Mouse (Mus musculus): ENCODE measurements around the gene Ackr3. TPM values are rescaled to one million over a fixed set of nuclear protein-coding genes. Genes with fewer than 3 reads are reported as not detected.

Gene Ackr3
- total RNA-seq, 1 experiment from 2014 or later, result not detected

DNA sequence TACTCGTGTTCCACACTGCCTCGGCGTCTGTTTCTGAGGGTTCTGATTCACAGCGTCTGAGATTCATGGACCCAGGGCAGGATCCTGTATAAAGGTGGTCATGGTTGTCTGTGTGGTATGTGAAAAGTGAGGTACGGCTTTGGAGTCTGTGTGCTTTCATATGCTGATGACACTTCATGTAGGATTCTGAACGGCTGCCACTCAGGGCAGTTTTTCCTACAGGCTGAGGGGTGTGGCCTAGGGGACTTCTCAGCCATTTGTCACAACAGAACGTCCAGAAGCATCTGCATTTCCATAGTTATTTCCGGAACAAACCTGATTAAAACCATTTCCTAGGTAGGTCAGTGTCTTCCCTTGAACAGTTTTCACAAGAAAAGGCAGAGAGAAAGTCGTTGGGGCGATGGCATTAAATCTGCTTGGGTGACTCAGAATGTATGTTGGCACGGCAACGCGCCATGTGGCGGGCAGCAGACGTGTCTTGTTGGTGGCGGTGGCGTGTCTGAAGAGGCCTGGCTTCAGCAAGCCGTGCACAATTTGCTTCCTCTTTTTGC, 18.1 kb downstream of the Ackr3 start:
- ATAC-seq (replicated peaks; ENCODE audit: insufficient number of reproducible peaks, low FRiP score, low TSS enrichment, poor library complexity, severe bottlenecking), result no peak

- no peak for ATAC-seq (replicated peaks; ENCODE audit: insufficient number of reproducible peaks, low FRiP score, low TSS enrichment, poor library complexity, severe bottlenecking)
Measured at GRCm38 (mm10) chr1:90222427-90222901, 18.7 kb downstream of the Ackr3 start.

DNA sequence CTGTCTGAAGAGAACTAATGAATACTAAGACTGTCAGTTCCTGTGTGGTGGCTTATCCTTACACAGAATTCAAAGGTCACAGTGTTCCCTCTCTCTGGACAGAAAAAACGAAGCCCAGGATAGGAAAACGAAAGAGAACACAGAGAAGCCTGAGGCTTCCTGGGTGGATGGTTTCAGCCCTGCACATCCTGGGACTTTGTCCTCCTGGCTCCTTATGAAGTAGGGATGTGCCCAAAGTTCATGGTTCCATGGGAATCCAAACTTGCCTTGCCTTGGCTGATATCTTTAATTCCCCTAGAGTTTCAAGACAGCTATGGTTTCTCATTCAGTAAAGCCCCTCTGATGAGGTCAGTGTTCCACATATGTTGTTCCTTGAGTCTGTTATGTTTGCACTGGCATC, 19.2 kb downstream of the Ackr3 start:
- no peak for ATAC-seq (replicated peaks; ENCODE audit: insufficient number of reproducible peaks, low FRiP score, low TSS enrichment, poor library complexity, severe bottlenecking)

- ATAC-seq (replicated peaks; ENCODE audit: insufficient number of reproducible peaks, low FRiP score, low TSS enrichment, poor library complexity, severe bottlenecking), result no peak
Measured at GRCm38 (mm10) chr1:90225603-90226254, 21.9 kb downstream of the Ackr3 start.

DNA sequence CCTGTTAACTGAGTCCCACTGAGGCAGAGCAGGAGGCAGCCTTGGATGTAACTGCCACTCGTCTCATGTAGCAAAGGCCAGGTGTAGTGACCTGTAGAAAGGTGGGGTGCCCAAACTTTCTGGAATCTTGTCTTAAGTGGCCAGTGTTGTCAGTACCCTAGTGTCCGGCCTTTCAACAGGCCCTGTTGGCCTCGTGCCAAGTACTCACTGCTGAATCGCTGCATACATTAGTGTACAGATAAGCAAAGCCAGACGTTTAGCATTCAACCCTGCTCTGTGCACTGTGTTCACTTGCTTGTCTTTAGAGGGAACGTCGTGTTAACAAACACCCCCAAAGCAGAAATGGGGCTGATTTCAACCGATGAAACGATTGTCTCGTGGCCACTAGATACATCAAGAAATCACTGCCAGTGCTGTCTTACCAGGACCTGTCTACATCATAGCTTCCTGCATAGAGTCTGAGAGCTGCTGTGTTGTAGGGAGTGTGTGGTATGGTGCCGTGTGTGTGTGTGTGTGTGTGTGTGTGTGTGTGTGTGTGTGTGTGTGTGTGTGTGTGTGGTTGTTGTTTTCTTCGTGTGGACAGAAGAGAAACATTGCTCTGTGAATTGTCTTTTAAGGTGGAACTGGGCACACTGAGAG, 24.0 kb downstream of the Ackr3 start:
- no peak for ATAC-seq (replicated peaks; ENCODE audit: insufficient number of reproducible peaks, low FRiP score, low TSS enrichment, poor library complexity, severe bottlenecking)

DNA sequence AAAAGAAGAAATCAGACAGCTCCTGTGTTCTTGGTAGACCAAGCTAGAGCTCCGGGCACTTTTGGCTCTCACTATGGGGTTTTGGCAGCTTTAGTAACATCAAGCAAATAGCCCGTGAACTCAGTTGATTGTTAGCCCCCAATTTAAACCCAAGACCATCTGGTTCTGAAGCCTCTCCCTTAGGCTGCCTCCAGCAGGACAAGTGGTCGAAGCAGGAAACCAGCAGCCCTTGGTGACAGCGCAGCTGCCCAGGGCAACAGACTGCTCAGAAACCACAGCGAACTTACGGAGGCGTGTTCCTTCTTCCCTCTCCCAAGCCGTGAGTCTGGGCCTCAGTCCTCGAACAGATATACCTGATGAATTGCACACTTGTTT, 24.5 kb downstream of the Ackr3 start:
- no peak for ATAC-seq (replicated peaks; ENCODE audit: insufficient number of reproducible peaks, low FRiP score, low TSS enrichment, poor library complexity, severe bottlenecking)

DNA sequence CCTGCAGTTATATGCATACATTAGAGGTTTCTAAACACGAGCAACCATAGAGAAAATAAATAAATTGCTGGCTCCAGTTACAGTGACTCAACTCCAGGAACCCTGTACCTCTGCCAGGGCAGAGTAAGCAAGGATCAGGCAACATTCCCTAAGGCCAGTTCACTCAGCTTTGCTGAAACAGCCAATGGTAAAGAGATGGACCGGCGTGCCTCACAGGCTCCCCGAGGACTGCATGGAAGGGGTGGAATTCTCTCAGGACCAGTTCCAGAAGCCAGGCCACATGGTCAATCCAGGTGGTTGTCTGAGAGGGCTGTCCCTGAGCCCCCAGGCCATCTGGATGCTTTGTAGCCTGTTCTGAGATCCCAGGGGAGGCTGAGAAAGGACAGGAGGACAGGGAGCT, 26.8 kb downstream of the Ackr3 start:
- ATAC-seq (replicated peaks; ENCODE audit: insufficient number of reproducible peaks, low FRiP score, low TSS enrichment, poor library complexity, severe bottlenecking), result no peak

DNA sequence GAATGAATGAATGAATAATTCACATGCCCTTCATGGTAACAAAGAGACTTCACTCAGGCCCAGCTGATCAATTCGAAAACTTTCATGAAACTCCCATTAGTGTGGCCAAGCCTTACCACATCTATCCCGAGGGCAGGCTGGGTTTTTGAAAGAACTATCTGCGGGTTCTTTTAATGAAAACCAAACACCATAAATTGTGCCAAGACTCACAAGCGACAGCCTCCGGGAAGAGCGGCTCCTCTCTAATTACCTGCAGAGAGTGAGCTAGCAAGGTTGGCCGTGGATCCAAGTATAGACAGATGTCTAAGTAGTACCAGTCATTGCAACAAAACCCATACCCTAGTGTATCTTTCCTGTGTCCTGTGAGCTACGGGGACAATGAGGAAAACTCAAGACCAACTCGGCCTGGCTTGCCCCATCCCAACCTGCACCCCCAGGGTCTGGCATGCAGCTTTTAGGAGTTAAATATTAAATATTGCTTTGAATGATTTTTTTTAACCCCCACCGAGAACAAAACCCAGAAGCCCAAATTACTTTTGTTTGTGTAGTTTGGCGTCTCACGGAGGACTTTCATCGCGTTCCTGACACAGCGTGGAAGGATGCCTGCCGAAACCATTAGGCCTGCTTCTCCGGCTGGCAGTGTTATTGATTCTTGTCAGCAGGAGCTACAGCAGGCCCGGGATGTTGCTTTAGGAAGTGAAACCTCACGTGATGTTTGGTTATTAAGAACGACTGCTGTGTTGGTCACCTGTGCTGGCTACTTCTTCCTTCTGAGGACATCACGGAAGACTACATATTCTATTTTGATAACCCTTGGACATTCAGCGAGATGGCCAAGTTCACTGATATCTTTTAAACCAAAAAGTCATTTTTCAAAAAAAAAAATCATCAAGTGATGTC, 28.1 kb downstream of the Ackr3 start:
- no peak for ATAC-seq (replicated peaks; ENCODE audit: insufficient number of reproducible peaks, low FRiP score, low TSS enrichment, poor library complexity, severe bottlenecking)

DNA sequence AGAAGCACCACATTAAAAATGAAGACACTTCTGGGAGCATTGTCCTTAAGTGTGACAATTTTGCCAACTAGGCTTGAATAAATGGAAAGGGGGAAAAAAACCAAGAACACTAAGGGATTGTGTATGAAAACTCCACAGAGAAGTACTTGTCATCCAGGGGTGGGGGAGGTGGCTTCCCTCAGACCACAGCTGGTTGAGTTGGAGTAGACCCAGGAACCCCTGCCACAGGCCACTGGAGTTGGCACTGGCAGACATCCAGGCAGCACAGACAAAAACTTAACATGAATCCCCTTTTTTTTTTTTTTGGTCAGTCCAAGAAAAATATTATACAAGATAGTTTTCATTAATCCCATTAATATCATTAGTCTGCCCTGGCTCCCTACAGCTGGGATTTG, 28.7 kb downstream of the Ackr3 start:
- no peak for ATAC-seq (replicated peaks; ENCODE audit: insufficient number of reproducible peaks, low FRiP score, low TSS enrichment, poor library complexity, severe bottlenecking)

DNA sequence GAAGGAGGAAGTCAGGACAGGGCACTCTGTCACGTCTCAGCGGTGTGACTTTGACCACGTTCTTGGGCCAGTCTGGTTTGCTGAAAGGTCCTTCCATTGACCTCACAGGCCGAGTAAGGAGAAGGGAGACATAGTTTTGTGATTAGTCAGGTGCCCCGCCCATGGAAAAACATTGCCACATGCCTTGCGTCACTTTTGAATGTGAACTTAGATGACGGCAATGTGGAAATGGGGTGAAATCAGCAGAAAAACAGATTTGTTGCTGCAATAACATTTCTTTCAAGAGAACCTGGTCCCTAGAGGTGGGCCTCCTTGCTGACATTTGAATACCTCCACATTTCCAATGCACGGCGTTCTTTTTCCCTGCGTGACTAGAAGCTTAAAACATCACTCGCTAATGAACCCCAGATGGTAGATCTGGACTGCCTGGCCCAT, 30.9 kb downstream of the Ackr3 start:
- no peak for ATAC-seq (replicated peaks; ENCODE audit: insufficient number of reproducible peaks, low FRiP score, low TSS enrichment, poor library complexity, severe bottlenecking)

DNA sequence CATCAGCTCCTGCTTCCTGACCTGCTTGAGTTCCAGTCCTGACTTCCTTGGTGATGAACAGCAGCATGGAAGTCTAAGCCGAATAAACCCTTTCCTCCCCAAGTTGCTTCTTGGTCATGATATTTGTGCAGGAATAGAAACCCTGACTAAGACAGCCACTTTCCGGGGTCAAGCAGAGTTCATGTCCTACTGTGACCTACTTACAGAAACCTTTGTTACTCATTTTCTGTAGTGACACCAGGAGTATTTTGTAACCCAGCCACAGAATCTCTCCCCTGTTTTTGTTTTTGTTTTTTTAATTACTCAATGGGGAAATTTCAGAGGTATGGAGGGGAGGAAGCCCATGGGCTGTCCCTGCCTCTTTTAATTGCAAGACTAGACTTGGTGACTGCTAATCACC, 32.9 kb downstream of the Ackr3 start:
- no peak for ATAC-seq (replicated peaks; ENCODE audit: insufficient number of reproducible peaks, low FRiP score, low TSS enrichment, poor library complexity, severe bottlenecking)

- no peak for ATAC-seq (replicated peaks; ENCODE audit: insufficient number of reproducible peaks, low FRiP score, low TSS enrichment, poor library complexity, severe bottlenecking)
Measured at GRCm38 (mm10) chr1:90238095-90238888, 34.5 kb downstream of the Ackr3 start.

- ATAC-seq (replicated peaks; ENCODE audit: insufficient number of reproducible peaks, low FRiP score, low TSS enrichment, poor library complexity, severe bottlenecking), result no peak
Measured at GRCm38 (mm10) chr1:90239336-90240225, 35.8 kb downstream of the Ackr3 start.

GRCm38 (mm10) chr1:90240287-90240686, 36.5 kb downstream of the Ackr3 start:
- no peak for ATAC-seq (replicated peaks; ENCODE audit: insufficient number of reproducible peaks, low FRiP score, low TSS enrichment, poor library complexity, severe bottlenecking)

DNA sequence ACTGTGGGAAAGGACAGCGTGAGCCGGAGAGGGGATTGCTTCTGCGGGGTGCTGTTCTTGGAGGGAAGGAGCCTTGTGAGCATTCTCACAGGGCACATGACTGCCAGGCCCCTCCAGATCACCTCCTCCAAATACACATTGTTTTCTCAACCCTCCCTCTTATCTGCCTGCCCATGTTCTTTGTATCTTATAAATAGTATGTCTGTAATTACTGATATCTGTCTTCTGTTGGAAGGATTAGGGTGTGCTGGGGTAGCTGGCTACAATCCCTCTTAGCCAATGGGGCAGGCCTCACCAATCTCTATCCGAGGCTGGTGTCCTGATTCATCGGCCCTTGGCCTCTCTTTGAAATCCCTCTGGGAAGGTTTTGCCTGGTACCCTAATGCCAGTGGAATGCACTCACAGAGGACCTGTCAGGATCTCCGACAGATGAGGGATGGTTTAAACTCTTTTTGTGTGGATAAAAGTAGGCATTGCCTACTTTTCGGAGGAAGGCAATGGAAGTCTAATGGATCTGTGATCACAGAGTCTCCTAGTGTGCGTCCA, 38.7 kb downstream of the Ackr3 start:
- ATAC-seq (replicated peaks; ENCODE audit: insufficient number of reproducible peaks, low FRiP score, low TSS enrichment, poor library complexity, severe bottlenecking), result no peak

GRCm38 (mm10) chr1:90244537-90244936, 40.8 kb downstream of the Ackr3 start:
- no peak for ATAC-seq (replicated peaks; ENCODE audit: insufficient number of reproducible peaks, low FRiP score, low TSS enrichment, poor library complexity, severe bottlenecking)

DNA sequence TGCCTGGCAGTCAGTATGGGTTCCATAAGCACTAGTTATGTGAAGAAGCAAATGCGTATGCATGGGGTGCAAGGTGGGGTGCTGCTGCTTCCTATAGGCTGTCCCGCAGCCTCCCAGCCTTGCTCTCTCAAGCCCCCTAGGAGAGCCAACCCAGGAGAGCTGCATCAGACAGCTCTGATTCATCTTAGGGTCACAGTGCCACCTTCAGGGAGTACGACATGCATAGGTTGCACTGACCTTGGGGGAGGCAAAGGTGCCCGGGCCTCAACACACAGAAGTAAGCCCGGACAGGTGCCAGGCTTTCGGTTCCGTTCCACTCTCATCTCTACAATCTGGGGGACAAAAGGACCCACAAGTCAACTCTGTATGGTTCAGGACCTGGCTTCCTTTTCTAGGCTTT, 41.8 kb downstream of the Ackr3 start:
- ATAC-seq (replicated peaks; ENCODE audit: insufficient number of reproducible peaks, low FRiP score, low TSS enrichment, poor library complexity, severe bottlenecking), result no peak

Measured in monocyte, adult 5-6 weeks (primary cell).